Comparison of ENCODE assay signal across 14 mouse cellular contexts in genomic region chr11:72470004-72470403, GRCm38 (mm10). TPM values are rescaled to one million over a fixed set of nuclear protein-coding genes. Genes with fewer than 3 reads are reported as not detected.
DNase-seq lines count a peak whose midpoint lies in the region; ATAC-seq and TF ChIP-seq lines count a peak whose summit lies in the region.
"Had no signal": no experiment of that assay in that cellular context is flagged by ENCODE, and none has a peak within 500 bp of the region (broad histone marks: within the 10 kb centered on the region; RNA-seq: fewer than 3 reads in every experiment).

No protein-coding gene starts in this region.

- no peak overlapping the region for H3K9ac ChIP-seq in heart, adult 2 months (ENCODE audit: low read depth, low read length)
- no peak overlapping the region for H3K9ac ChIP-seq in kidney, embryonic 16.5 days (replicated peaks; ENCODE audit: low read length)
- H3K9ac ChIP-seq in kidney, embryonic 14.5 days (ENCODE audit: low read depth, low read length) = no peak overlapping the region
- no peak overlapping the region for H3K9ac ChIP-seq in stomach, embryonic 16.5 days (ENCODE audit: low read length)

- TF ChIP-seq EP300 in heart, adult 2 months (IDR thresholded peaks at IDR 0.05; ENCODE audit: insufficient read depth, low read depth, low read length) = no peak

- TF ChIP-seq CTCF in heart, adult 2 months (IDR thresholded peaks at IDR 0.05) = no peak

- H3K79me2 ChIP-seq in heart, adult 2 months (replicated peaks; ENCODE audit: control insufficient read depth, insufficient read depth, low read length) = no peaks in the 10 kb centered on the region

- TF ChIP-seq POLR2A in heart, adult 2 months (IDR thresholded peaks at IDR 0.05; ENCODE audit: insufficient read depth, low read depth, low read length) = no peak

- no peak overlapping the region for H3K4me3 ChIP-seq in heart, adult 2 months
- no peak overlapping the region for H3K4me3 ChIP-seq in kidney, embryonic 16.5 days (ENCODE audit: low read length)
- no peak overlapping the region for H3K4me3 ChIP-seq in kidney, embryonic 14.5 days (ENCODE audit: low read length)
- H3K4me3 ChIP-seq in megakaryocyte, embryonic 14.5 days (replicated peaks) = peak overlapping the region; percentile 83
- H3K4me3 ChIP-seq in stomach, embryonic 16.5 days (replicated peaks; ENCODE audit: low read length) = no peak overlapping the region

- WGBS in heart, adult 2 months = 43% methylated on average over 4 of the region's 4 CpGs
- WGBS in kidney, embryonic 16.5 days = 53% methylated on average over 4 of the region's 4 CpGs
- WGBS in kidney, embryonic 14.5 days = 69% methylated on average over 4 of the region's 4 CpGs
- WGBS in stomach, embryonic 16.5 days = 67% methylated on average over 4 of the region's 4 CpGs

- no peaks in the 10 kb centered on the region for H3K9me3 ChIP-seq in kidney, embryonic 16.5 days (ENCODE audit: low read length)
- H3K9me3 ChIP-seq in kidney, embryonic 14.5 days (ENCODE audit: control insufficient read depth, low read length) = no peaks in the 10 kb centered on the region
- no peaks in the 10 kb centered on the region for H3K9me3 ChIP-seq in megakaryocyte, embryonic 14.5 days
- no peaks in the 10 kb centered on the region for H3K9me3 ChIP-seq in stomach, embryonic 16.5 days (replicated peaks; ENCODE audit: control insufficient read depth, low read length)

- H3K36me3 ChIP-seq in heart, adult 2 months (ENCODE audit: control insufficient read depth, insufficient read depth, low read length) = peaks cover 4% of the 10 kb centered on the region; the same call in 1 of the 2 replicates
- no peaks in the 10 kb centered on the region for H3K36me3 ChIP-seq in kidney, embryonic 16.5 days (ENCODE audit: insufficient read depth, low read length)
- H3K36me3 ChIP-seq in kidney, embryonic 14.5 days (ENCODE audit: control insufficient read depth, insufficient read depth, low read length) = no peaks in the 10 kb centered on the region
- peaks cover 58% of the 10 kb centered on the region for H3K36me3 ChIP-seq in megakaryocyte, embryonic 14.5 days (replicated peaks; ENCODE audit: low read length)
- no peaks in the 10 kb centered on the region for H3K36me3 ChIP-seq in stomach, embryonic 16.5 days (ENCODE audit: control insufficient read depth, insufficient read depth, low read length)

- H3K27me3 ChIP-seq in heart, adult 2 months (ENCODE audit: control insufficient read depth, insufficient read depth, low read length) = no peaks in the 10 kb centered on the region
- no peaks in the 10 kb centered on the region for H3K27me3 ChIP-seq in kidney, embryonic 16.5 days (ENCODE audit: insufficient read depth, low read length)
- no peaks in the 10 kb centered on the region for H3K27me3 ChIP-seq in kidney, embryonic 14.5 days (ENCODE audit: control insufficient read depth, insufficient read depth, low read length)
- H3K27me3 ChIP-seq in megakaryocyte, embryonic 14.5 days (replicated peaks) = no peaks in the 10 kb centered on the region
- H3K27me3 ChIP-seq in stomach, embryonic 16.5 days (ENCODE audit: control insufficient read depth, insufficient read depth, low read length) = no peaks in the 10 kb centered on the region

- intact Hi-C loops in heart, adult 2 months (cut with DNase I) = no loop called here

- H3K4me2 ChIP-seq in kidney, embryonic 16.5 days (replicated peaks; ENCODE audit: low read depth, low read length) = no peak overlapping the region
- H3K4me2 ChIP-seq in kidney, embryonic 14.5 days (replicated peaks; ENCODE audit: low read depth, low read length) = no peak overlapping the region
- no peak overlapping the region for H3K4me2 ChIP-seq in stomach, embryonic 16.5 days (ENCODE audit: low read depth, low read length)

- DNase-seq in heart, adult 2 months = no peak
- DNase-seq in heart, adult 8-10 months (ENCODE audit: low spot score) = no peak
- DNase-seq: cerebellum, adult 8-10 months; thymus, postnatal 14 days had no signal

- peaks cover 40% of the 10 kb centered on the region for H3K4me1 ChIP-seq in heart, adult 2 months (ENCODE audit: control insufficient read depth, insufficient read depth, low read length)
- peaks cover 74% of the 10 kb centered on the region for H3K4me1 ChIP-seq in kidney, embryonic 16.5 days (ENCODE audit: insufficient read depth, low read length)
- peaks cover 28% of the 10 kb centered on the region for H3K4me1 ChIP-seq in kidney, embryonic 14.5 days (ENCODE audit: control insufficient read depth, insufficient read depth, low read length)
- peaks cover 100% of the 10 kb centered on the region for H3K4me1 ChIP-seq in megakaryocyte, embryonic 14.5 days
- H3K4me1 ChIP-seq in stomach, embryonic 16.5 days (ENCODE audit: control insufficient read depth, insufficient read depth, low read length) = peaks cover 47% of the 10 kb centered on the region

- no peak for ATAC-seq in kidney, embryonic 16.5 days (ENCODE audit: low FRiP score, low TSS enrichment)
- no peak for ATAC-seq in kidney, embryonic 14.5 days (ENCODE audit: low FRiP score, low TSS enrichment)
- no peak for ATAC-seq in megakaryocyte, adult 5-6 weeks (ENCODE audit: poor library complexity, severe bottlenecking)
- ATAC-seq in stomach, embryonic 16.5 days (ENCODE audit: insufficient read depth, low FRiP score) = no peak
- ATAC-seq in granulocyte monocyte progenitor cell, adult 5-6 weeks (replicated peaks; ENCODE audit: poor library complexity, severe bottlenecking) = no peak
- ATAC-seq: inflammation-experienced regulatory T-cells, adult 6 months had no signal

- H3K27ac ChIP-seq in heart, adult 2 months = peak overlapping the region; percentile 81
- H3K27ac ChIP-seq in kidney, embryonic 16.5 days (ENCODE audit: low read length) = peak overlapping the region; percentile 64; the same call in 1 of the 2 replicates
- H3K27ac ChIP-seq in kidney, embryonic 14.5 days (ENCODE audit: low read depth, low read length) = no peak overlapping the region; the same call in 1 of the 2 replicates
- peak overlapping the region; percentile 89 for H3K27ac ChIP-seq in stomach, embryonic 16.5 days (ENCODE audit: low read length)

RNA-seq across cellular contexts. Expression of gene Spns2, which starts 19.7 kb away (rescaled TPM):
- 1 to 10 TPM; 6.1 to 7.9 TPM for total RNA-seq in heart, adult 2 months (2021)
- 13.8 and 18.1 TPM in 2 replicates for polyA plus RNA-seq in heart, adult 2 months (2012; rRNA removed)
- total RNA-seq in heart, adult 8-10 months (2022) = 10 to 100 TPM in 1 of 4 experiments, 1 to 10 TPM in 3; 7.4 to 10.2 (median 7.9) TPM
- 2.5 and 3.3 TPM in 2 replicates for polyA plus RNA-seq in kidney, embryonic 16.5 days (2015; fragmentation: Nextera tagmentation; extraction: Ambion mirVana)
- 2.0 and 2.4 TPM in 2 replicates for polyA plus RNA-seq in kidney, embryonic 14.5 days (2014; fragmentation: Nextera tagmentation; extraction: Ambion mirVana)
- polyA plus RNA-seq in megakaryocyte, embryonic 14.5 days (2012; ENCODE audit: insufficient read depth, low replicate concordance) = 63.1 and 65.1 TPM in 2 replicates
- 2.8 and 2.9 TPM in 2 replicates for total RNA-seq in megakaryocyte, adult 5-6 weeks (2015)
- total RNA-seq in megakaryocyte, adult 5-6 weeks (2017) = 0.15 and 4.8 TPM in 2 replicates
- 5.7 and 7.3 TPM in 2 replicates for polyA plus RNA-seq in stomach, embryonic 16.5 days (2015; fragmentation: Nextera tagmentation; extraction: Ambion mirVana)
- 27.1 and 41.2 TPM in 2 replicates for total RNA-seq in granulocyte monocyte progenitor cell, adult 5-6 weeks (2014; fragmentation: Nextera tagmentation)
- total RNA-seq in granulocyte monocyte progenitor cell, adult 5-6 weeks (2017) = 5.6 TPM in 2 replicates
- polyA plus RNA-seq: inflammation-experienced regulatory T-cells, adult 6 months had no signal

RNA-seq across cellular contexts. Expression of gene Mybbp1a, which starts 28.8 kb away (rescaled TPM):
- 10 to 100 TPM; 42.7 to 46.1 TPM for total RNA-seq in heart, adult 2 months (2021)
- 21.8 and 30.6 TPM in 2 replicates for polyA plus RNA-seq in heart, adult 2 months (2012; rRNA removed)
- 10 to 100 TPM; 42.4 to 49.4 (median 45.9) TPM for total RNA-seq in heart, adult 8-10 months (2022)
- 175 and 177 TPM in 2 replicates for polyA plus RNA-seq in kidney, embryonic 16.5 days (2015; fragmentation: Nextera tagmentation; extraction: Ambion mirVana)
- polyA plus RNA-seq in kidney, embryonic 14.5 days (2014; fragmentation: Nextera tagmentation; extraction: Ambion mirVana) = 129 and 173 TPM in 2 replicates
- polyA plus RNA-seq in megakaryocyte, embryonic 14.5 days (2012; ENCODE audit: insufficient read depth, low replicate concordance) = 59.8 and 71.3 TPM in 2 replicates
- 62.4 and 71.7 TPM in 2 replicates for total RNA-seq in megakaryocyte, adult 5-6 weeks (2015)
- total RNA-seq in megakaryocyte, adult 5-6 weeks (2017) = 35.4 and 36.0 TPM in 2 replicates
- polyA plus RNA-seq in stomach, embryonic 16.5 days (2015; fragmentation: Nextera tagmentation; extraction: Ambion mirVana) = 117 and 133 TPM in 2 replicates
- total RNA-seq in granulocyte monocyte progenitor cell, adult 5-6 weeks (2014; fragmentation: Nextera tagmentation) = 172 and 173 TPM in 2 replicates
- 132 and 239 TPM in 2 replicates for total RNA-seq in granulocyte monocyte progenitor cell, adult 5-6 weeks (2017)

RNA-seq across cellular contexts. Expression of gene Ggt6, which starts 34.7 kb away (rescaled TPM):
- total RNA-seq in heart, adult 2 months (2021) = not detected
- 0.20 TPM in 1 of 2 replicates, not detected in the other for polyA plus RNA-seq in heart, adult 2 months (2012; rRNA removed)
- under 1 TPM in 2 of 4 experiments, not detected in 2; 0.32 to 0.44 TPM for total RNA-seq in heart, adult 8-10 months (2022)
- polyA plus RNA-seq in kidney, embryonic 16.5 days (2015; fragmentation: Nextera tagmentation; extraction: Ambion mirVana) = 1.6 and 2.2 TPM in 2 replicates
- 0.31 and 0.76 TPM in 2 replicates for polyA plus RNA-seq in kidney, embryonic 14.5 days (2014; fragmentation: Nextera tagmentation; extraction: Ambion mirVana)
- not detected in 2 replicates for polyA plus RNA-seq in megakaryocyte, embryonic 14.5 days (2012; ENCODE audit: insufficient read depth, low replicate concordance)
- not detected in 2 replicates for total RNA-seq in megakaryocyte, adult 5-6 weeks (2015)
- total RNA-seq in megakaryocyte, adult 5-6 weeks (2017) = not detected in 2 replicates
- polyA plus RNA-seq in stomach, embryonic 16.5 days (2015; fragmentation: Nextera tagmentation; extraction: Ambion mirVana) = 8.1 and 8.9 TPM in 2 replicates
- total RNA-seq in granulocyte monocyte progenitor cell, adult 5-6 weeks (2014; fragmentation: Nextera tagmentation) = not detected in 2 replicates
- total RNA-seq in granulocyte monocyte progenitor cell, adult 5-6 weeks (2017) = not detected in 2 replicates
- total RNA-seq: left cerebral cortex, postnatal 4 days had no signal
- polyA plus RNA-seq: embryonic facial prominence, embryonic 11.5 days; forebrain, embryonic 14.5 days; inflammation-experienced regulatory T-cells, adult 6 months had no signal

RNA-seq across cellular contexts. Expression of gene Smtnl2, which starts 58.5 kb away (rescaled TPM):
- total RNA-seq in heart, adult 2 months (2021) = 10 to 100 TPM; 13.1 to 14.3 TPM
- 12.7 and 18.9 TPM in 2 replicates for polyA plus RNA-seq in heart, adult 2 months (2012; rRNA removed)
- 10 to 100 TPM; 13.6 to 18.9 (median 16.5) TPM for total RNA-seq in heart, adult 8-10 months (2022)
- 109 and 124 TPM in 2 replicates for polyA plus RNA-seq in kidney, embryonic 16.5 days (2015; fragmentation: Nextera tagmentation; extraction: Ambion mirVana)
- polyA plus RNA-seq in kidney, embryonic 14.5 days (2014; fragmentation: Nextera tagmentation; extraction: Ambion mirVana) = 30.0 and 56.1 TPM in 2 replicates
- polyA plus RNA-seq in megakaryocyte, embryonic 14.5 days (2012; ENCODE audit: insufficient read depth, low replicate concordance) = 0.75 and 2.3 TPM in 2 replicates
- not detected in 2 replicates for total RNA-seq in megakaryocyte, adult 5-6 weeks (2015)
- total RNA-seq in megakaryocyte, adult 5-6 weeks (2017) = not detected in 2 replicates
- polyA plus RNA-seq in stomach, embryonic 16.5 days (2015; fragmentation: Nextera tagmentation; extraction: Ambion mirVana) = 44.0 and 46.2 TPM in 2 replicates
- total RNA-seq in granulocyte monocyte progenitor cell, adult 5-6 weeks (2014; fragmentation: Nextera tagmentation) = 0.79 and 1.2 TPM in 2 replicates
- total RNA-seq in granulocyte monocyte progenitor cell, adult 5-6 weeks (2017) = not detected in 2 replicates
- polyA plus RNA-seq: inflammation-experienced regulatory T-cells, adult 6 months had no signal
